Comparison of ENCODE assay signal across 17 mouse cellular contexts in the genomic region with DNA sequence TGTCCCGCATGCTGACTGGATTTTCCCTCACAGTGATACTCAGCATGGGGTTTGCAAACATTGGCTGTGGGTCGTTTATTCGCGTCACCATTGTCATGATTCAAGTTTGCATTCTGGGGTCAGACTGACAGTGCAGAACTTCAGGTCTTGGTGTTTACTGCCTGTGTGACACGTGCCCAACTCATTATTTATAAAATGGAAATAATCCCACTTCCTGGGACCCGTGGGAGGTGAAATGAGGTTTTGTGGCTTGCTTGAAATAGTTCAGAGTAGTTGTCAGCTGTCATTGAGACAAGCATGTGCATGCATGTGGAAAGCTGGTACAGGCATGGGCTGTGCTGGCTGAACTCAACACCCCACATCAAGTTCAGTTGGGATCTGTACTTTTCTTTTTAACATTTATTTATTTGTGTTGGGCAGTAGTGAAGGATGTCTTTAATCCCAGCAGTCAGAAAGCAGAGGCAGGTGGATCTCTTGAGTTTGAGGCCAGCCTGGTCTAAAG. TPM values are rescaled to one million over a fixed set of nuclear protein-coding genes. Genes with fewer than 3 reads are reported as not detected.
"Had no signal": no experiment of that assay in that cellular context is flagged by ENCODE, and none has a peak within 500 bp of the region (broad histone marks: within the 10 kb centered on the region; RNA-seq: fewer than 3 reads in every experiment).

No protein-coding gene starts in this region.

- H3K27me3 ChIP-seq: neural tube, embryonic 12.5 days; neural tube, embryonic 13.5 days; neural tube, embryonic 15.5 days; stomach, embryonic 15.5 days had no signal

- H3K4me3 ChIP-seq: neural tube, embryonic 12.5 days; neural tube, embryonic 13.5 days; neural tube, embryonic 15.5 days; stomach, embryonic 15.5 days had no signal

- DNase-seq: retina, postnatal 1 day; right cerebral cortex, adult 18-20 months; right cerebral cortex, postnatal 14 days; right cerebral cortex, postnatal 25 days; right cerebral cortex, postnatal 4 days; spleen, adult 18-20 months; thymus, adult 18-20 months; thymus, adult 2 months; thymus, postnatal 14 days; thymus, postnatal 25 days; thymus, postnatal 36 days; thymus, postnatal 4 days had no signal

- H3K4me2 ChIP-seq: neural tube, embryonic 12.5 days; neural tube, embryonic 13.5 days; neural tube, embryonic 15.5 days; stomach, embryonic 15.5 days had no signal

RNA-seq across cellular contexts. Expression of gene AI661453, which starts 59.6 kb away (rescaled TPM):
- polyA plus RNA-seq: neural tube, embryonic 14.5 days had no signal
